Mouse (Mus musculus) lung, postnatal 14 days (tissue): ENCODE data around the gene Clec2d.

Experiments used
- DNase-seq: peaks from one replicate; pipeline ENCODE4 v3.0.0; 2021

The Clec2d gene

DNA sequence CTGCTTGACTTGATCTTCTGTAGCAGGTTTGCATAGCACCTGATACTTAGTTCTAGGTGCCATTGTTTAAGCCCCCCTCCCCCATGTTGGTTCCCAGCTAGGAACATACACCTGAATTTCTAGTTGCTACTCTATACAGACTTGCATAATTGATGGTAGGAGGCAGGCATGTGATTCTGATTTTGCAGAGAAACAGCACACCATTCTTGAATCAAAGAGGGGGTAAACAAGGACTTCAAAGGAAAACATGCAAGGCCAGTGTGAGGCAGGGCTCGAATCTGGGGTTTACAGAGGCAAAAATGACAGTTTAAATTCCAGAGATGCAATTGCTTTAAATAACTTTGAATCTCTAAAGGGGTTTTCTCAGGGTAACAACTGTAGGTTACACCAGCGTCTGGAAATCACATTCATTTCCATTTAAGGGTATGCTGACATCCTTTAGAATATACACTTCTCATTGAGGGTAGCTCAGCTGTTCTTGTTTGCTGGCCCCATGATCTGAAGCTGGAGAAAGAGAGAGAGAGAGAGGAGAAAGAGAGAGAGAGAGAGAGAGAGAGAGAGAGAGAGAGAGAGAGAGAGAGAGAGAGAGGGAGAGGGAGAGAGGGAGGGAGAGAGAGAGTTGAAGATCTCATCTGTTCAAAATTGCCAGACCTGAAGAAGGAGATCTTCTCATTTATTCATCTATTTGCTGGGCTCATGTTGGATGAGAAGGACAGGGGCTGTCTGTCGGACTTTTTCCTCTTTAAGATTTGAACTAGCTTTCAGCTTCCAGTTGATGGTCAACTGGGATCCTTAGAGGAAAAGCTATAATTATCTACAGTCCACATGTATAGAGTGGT is 48.7 kb downstream of the Clec2d start:
- DNase-seq, result no peak

DNA sequence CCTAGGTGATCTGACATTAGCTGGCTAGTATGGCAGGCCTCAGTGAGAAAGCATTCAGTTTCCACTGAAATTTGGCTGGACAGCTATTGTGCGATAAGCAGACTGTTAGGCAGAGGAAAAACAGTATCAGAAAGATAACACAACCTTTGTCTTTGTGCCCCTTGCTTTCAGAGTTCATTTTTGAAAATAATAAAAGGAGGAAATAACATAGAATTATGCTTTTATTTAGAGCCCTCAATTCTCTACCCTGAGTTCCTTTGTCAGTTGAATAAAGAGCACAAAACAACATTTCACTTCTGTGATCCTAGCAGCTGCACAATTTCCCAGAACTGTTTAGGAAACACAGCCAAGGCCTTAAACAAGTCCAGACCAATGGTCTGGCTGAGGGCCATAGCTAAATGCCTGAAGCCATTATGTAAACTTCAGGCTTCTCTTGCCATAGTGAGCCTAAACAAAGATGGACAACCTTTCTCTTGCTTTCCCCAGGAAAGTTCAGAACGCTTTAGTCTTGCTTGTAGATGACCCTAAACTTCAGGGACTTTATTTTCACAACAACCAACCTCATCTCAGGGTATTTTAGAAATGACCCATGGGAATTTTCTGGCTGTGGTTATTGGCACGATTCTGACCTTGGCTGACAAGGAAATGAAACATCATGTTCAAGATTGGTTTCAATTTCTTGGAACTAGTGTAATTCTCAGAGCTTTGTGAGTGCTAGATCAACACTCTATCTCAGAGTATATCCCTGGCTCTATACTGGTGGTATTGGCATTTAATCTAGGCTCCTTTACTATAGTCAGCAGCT is 49.6 kb downstream of the Clec2d start:
- peak; percentile 81 for DNase-seq

DNA sequence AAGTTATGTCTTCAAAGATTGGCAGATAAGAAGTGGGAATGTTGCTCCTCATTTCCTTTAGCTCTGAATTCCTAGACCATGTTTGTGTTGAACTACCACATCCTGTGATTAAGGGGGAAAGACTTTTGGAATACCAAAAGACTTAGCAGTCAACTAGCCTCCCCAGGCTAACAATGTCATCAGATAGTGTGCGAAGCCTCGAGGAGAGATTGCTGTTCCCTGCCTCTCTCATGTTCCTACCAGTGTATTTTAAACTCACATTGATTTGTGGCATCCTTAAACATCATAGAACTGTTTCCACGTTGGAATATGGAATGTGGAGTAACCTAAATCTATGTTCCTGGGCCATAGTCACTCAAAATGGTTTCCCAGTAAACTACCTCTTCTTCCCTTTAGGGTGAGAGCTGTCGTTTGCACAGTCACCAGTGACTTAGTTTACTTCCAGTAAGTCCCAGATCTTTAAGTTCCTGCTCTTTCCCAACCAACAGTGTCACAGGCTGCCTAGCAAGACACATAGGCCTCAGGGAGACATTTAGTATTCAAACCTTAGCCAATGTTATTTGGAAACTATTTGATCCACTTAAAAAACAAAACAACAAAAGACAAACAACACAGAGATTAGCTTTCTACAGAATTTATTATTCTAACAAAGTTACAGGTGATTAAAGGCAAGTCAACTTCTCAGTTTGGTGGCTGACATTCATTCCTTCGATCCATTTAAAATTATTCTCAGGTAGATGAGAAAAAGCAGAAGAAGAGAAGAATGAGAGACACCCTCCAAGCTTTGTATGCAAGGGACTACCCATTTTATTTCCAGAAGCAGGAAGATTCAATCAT is 51.8 kb downstream of the Clec2d start:
- no peak for DNase-seq

DNA sequence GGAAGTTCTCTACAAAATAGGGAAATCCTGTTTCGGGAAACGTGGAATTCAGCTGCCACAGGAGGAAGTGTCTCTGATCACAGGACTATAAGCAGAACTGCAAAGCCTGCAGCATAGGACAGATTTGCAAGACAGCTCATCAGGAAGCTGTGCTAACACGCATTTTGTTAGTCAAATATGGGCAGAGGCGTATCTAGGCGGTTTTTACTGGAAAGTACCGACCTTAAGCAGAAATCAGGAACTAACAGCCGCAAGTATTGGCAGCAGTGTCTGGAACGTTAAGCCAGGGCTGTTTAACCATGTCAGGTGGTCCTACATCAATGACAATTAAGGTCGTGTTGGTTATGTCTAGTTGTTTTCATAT is 52.4 kb downstream of the Clec2d start:
- DNase-seq, result peak; percentile 57

DNA sequence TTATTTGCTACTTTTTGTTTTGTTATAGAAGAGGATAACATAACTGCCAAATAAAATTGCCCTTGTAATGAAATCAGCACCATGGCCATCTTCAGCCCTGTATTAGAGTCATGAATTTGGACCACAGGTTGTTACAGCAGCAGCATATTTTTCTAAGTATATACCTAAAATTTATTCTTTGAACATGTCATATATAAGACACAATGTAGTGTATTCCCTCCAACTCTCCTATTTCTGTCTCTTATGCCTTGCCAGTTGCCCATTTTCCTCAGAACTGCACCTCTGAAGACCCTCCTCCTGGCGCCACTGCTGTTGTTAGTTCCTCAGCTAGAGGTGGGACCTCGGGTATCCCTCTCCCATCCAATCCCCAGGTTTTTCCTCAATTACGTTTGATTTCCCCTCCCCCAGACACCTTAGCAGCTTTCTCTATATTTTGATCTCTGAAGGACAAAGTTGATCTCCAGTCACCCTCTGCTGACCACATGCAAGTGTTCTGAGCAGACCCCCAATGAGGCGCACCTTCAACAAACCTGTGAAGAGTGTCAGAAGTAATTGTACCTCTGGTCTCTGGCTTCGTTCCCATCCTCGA is 53.0 kb downstream of the Clec2d start:
- no peak for DNase-seq

DNA sequence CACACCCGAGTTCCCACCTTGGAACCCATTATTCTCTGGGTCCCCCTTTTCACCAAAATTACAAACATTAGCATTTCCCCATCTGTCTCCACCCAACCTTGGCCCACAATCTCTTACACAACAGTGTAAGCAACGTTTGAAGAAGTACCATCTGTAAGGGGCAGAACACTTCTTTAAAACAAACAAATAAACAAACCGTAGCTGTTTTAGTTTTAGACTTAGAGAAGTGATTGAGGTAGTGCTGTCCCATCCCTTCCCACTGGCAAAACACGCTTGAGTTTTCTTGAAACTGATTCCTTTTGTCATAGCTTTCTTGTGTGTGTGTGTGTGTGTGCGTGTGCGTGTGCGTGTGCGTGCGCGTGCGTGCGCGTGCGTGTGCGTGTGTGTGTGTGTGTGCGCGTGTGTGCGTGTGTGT is 53.5 kb downstream of the Clec2d start:
- DNase-seq, result no peak

DNA sequence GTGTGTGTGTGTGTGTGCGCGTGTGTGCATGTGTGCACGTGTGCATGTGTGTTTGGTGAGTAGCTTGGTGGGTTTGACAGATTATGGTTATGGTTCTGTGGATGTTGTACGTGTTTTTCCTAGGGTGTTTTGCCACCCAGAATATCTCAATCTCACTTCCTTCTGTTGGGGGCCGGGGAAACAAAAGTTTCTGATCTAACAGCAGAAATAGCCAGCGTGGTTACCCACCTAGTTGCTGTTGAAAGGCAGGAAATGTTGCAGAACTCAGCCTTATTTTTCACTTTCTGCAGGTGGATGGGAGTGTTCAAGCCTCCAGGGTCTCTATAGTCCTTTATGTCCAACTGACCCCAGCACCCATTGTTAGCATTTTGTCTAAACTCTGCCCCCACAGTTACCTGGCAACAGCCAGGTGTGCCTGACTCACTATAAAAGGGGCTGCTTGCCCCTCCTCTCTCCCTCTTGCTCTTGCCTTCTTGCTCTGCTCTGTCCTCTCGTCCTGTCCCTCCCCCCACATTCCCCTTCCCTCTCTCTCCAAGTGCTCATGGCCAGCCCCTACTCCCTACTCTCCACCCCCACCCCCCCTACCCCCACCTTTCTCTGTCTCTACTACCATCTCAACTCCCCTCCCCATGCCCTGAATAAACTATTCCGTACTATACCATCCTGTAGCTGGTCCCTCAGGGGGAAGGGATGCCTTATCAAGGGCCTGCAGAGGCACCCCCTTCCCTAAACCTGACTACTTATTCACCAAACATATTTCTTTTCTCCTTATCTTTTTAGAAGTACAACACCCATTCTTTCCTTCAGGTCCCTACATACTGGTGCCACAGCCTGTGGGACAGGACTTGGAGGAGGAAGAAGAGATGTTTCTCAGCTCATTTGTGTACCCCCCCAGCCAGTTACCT is 54.3 kb downstream of the Clec2d start:
- no peak for DNase-seq

DNA sequence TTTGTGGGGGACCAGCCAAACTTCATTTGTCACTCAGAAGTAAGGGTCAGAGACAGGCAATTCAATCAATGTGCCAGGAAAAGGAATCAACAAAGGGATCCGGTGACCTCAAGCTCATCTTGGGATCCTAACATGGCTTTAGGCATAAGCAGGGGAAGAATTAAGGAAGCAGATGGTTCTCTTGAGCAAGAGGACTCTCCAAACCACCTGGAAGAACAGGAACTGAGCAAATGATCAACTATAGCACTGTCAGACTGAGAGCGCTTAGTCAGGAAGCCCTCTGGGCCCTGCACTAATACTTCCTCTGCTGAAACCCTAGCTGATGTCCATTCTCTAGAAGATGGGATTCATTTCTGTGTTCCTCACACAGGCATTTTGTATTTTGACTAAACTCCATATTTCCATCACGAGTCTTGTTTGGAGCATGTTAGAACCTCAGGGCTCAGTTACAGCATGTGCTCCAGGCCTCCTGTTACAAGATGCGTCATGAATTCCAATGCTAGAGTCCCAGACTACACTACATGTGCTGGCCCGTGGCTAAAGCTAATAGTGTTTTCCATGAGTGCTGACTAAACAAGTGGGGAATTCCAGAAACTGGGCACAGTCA is 55.5 kb downstream of the Clec2d start:
- DNase-seq, result peak; percentile 54
